Mouse (Mus musculus): ENCODE data around the gene Ddx6.
"Not testable (repeated sequence)": the region's sequence is repeated elsewhere in the genome, so short reads cannot be mapped to it uniquely, and the experiment has no call there.

Ddx6 gene

DNA sequence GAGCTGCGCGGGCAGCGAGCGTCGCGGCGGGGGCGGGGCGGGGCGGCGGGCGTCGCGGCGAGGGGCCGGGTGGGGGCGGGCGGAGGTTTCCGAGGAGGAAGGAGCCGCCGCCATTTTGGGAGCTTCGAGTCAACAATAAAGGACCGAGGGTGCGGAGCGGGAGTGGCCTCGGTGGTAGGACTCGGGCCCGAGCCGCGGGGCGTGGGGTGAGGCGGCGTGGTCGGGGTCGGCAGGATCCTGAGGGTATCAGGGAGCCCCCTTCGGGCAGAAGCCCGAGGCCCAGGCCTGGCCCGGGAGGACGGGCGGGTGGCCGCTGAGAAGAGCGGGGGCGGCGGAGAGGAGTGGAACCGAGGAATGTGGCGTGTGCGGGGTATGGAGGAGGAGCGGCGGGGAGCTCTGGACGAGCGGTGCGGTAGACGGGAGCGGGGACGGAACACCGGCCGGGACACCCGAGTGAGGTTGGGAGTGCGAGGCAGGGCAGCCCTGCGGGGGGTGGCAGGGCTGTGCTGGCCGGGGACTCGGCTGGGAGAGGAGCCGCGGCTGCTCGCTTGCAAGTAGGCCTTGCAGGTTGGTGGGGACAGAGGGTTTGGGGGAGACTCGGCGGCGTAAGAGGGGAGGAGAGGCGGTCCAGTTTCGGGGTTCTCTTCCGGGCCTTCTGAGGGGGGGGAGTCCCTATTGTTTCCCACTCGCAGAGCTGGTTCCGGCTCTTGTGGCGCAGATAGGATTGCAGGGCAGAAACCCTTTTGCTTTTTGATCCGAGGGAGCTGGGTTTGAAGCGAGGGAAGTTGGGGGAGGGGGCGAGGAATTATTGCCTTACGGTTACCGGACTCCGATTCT is at the start of gene Ddx6:
Gene Ddx6, plus strand, starts transcription at position 114 of the 837 bp plus-strand sequence.
- peak; percentile 80 for DNase-seq

DNA sequence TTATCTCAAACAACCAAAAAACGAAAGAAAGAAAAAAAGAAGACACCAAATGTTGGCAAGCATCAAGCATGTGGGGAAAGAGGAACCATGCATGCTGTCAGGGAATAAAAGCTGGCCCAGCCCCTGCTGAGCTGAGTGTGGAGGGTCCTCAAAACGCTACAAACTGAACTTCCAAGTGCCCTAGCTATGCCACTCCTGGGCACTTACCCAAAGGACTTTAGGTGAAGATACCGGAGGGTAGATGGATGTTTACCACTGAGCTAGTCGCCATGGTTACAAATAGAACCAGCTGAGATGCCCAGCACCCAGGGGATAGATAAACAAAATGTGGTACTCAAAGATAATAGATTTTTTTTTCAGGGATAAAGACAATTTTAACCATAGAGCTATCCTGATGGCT is 43.1 kb upstream of the Ddx6 start, which contains the start of gene Cxcr5:
Gene Cxcr5, minus strand, starts transcription at position 281 of the 400 bp plus-strand sequence.
- DNase-seq, result no peak

DNA sequence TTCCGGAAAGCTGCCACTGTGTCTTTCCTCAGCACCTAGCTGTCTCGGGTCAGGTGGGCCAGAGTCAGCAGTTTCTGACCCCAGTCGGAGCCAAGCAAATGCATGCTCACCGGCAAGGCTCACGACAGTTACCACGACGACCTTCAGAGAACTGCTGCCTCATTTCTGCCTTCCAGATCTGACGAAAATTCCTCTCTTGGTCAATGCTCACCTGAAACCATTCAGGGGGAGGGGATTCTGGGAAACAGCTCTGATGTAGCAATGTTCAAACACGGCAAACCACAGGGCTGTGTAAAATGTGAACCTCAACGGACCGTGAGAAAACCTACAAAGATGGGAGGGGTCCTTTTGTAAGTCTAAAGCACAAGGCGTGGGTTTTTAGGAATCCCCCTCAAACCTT is 41.8 kb upstream of the Ddx6 start:
- DNase-seq, result no peak

DNA sequence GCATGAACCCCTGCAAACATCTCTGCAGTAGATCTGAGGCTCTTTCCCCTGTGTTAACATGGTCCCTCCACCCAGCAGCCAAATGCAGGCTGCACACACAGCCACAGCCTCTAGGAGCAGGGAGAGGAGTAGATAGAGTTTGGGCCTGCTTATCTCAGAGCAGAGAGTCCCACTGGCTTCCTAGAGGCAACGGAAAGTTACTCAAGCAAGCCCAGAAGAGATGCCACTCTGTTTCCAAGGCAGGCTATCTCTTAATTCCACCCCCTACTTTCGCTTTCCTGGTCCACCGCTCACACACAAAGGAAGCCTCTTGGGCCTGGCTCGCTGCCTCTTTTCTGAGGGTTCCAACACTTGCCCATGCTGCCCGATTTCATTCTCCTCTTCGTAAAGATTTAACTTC is 39.3 kb upstream of the Ddx6 start:
- DNase-seq, result no peak

DNA sequence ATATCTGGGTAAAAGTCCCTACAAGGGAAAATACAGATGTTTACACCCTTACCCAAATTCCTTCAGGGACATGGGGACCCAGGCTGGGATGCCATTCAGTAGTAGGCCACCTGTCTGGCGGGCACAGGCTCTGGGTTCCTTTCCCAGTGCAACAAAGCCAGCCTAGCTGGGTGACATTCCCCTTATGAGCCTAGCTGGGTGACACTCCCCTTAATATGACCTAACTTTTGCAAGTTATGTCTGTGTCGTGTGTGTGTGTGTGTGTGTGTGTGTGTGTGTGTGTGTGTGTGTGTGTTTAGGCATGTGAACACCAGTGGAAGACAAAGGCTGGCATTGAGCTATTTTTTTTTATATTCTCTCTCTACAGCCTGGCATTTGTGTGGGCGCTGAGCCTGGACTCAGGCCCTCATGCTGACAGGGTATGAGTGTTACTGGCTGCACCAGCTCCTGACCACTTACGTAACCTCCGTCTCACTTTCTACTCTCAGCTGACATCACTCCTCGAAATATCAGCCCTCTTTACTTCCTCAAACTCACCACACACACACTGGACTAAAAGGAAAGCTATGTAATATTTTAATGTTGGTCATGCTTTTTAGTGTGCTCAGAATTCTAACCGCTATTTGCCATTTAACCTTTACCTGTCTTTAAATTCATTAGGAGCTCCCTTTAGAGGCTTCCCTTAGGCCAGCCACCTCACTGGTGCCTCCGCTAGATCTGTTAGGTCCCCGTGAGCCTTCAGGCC is 37.2 kb upstream of the Ddx6 start:
- DNase-seq, result peak; percentile 68

DNA sequence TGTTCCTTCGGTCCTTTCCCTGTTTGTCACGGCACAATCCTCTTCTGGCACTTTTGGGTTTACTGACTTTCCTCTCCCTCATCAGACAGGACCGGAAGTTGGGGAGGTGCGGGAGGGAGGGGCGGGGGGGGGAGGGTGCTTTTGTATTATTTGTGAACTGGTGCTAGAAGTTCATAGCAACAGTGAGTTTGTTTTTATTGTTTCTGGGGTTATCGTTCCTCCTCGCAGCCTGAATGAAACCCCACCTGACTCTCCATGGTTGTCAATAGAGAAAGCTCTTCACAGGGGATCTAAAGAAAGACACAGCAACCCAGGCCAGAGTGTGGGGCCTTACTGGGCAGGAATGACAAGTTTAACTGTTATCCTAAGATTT is 36.6 kb upstream of the Ddx6 start:
- no peak for DNase-seq

DNA sequence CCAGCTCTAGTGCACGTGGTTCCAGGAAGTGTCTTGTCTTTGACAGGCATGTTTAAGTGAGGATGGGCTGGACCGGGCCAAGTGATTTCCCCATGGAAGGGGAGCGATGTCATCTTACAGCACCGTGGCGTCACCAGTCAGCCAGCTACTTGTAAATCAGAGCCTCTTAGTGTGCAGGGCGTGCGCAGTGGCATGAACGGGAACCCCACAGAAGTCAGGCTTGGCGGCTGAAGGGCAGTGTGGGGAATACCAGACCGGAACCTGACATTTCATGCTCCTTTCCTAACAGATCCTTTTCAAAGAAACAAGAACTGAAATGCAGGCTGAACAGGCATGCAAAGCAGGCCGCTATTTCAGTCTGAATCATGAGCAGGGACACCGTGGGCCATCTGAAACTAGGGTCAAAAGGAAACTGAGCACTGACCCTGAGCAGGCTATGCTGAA is 33.7 kb upstream of the Ddx6 start:
- DNase-seq, result no peak

DNA sequence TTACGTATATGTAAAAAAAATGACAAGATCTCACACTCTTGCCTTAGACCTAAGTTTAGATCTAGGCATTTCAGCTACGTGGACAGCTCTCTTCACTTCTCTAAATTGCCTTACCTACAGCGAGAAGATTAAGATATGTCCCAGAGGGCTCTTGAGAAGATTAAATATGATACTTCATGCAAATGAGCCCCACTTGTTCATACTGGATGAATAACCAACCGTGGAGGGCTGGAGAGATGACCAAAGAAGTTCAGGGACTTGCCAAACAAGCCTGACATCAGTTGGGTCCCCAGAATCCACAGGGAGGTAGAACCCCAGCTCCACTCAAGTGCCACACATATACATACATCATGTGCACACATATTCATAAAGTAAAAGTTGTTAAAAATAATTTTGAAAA is 31.4 kb upstream of the Ddx6 start:
- no peak for DNase-seq

DNA sequence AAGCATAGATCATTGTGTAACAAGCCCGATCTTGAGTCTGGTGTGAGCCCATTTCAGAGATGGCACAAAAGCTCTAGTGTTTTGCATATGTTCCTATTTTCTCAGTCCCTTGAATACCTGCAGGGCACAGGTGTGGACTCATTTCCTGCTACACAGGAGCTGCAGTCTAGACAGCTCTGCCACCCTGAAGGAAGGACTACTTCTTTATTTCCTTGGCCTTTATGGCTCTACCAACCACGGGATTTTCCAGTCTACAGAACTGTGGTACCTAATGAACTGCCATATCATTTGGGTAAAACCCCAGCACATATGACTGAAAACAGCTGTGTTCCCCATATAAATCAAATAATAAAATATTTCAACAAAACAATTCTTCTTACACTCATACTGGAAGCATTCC is 29.6 kb upstream of the Ddx6 start:
- DNase-seq, result no peak

DNA sequence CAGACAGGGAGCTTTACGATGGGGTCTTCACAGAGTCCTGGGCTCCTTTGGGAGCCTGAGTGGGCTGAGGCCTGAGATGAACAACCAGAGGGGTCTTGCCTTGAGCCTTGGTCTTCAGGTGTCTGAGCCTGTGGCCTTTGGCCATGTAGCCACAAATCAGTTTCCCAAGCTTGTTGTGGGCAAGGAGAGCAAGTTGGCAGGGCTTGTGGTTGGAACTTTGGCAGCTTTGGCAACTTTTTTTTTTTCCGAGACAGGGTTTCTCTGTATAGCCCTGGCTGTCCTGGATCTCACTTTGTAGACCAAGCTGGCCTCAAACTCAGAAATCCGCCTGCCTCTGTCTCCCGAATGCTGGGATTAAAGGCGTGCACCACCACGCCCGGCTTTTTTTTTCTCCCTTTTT is 28.6 kb upstream of the Ddx6 start:
- DNase-seq, result not testable (repeated sequence)

DNA sequence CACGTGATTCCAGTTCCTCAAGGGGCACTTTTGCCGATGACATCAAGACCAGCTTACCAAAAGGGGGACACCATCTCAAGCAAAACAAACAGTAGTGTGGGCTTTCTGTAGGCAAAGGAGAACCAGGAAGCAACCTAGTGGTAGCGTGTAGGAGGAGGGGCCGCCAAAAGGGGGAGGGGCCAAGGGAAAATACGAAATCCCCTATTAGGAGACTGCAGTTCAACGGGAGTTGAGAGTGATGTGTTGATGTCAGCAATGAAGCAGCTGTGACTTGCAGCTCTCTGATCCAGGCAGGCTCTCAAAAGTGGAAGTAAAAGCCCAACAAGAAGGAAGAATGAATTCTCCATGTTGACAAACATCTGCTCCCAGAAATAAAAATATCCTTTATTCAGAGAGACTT is 25.3 kb upstream of the Ddx6 start:
- no peak for DNase-seq

DNA sequence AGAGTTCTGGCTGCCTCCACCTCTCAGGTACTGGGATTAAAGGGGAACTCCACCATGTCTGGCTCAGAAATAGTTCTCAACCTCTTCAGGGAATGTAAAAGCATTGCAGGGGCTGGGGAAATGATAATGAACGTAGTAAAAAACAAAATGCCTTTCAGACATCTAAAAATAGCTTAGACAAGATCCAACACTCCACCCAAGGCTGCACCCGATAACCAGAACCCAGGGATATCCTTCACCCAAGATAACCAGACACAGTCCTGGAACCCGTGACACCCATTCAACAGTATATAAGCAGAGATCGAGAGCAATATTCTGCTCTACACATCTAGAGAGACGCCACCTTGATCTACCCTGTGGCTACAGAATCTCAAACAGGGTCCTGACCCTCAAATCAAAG is 24.6 kb upstream of the Ddx6 start:
- no peak for DNase-seq

DNA sequence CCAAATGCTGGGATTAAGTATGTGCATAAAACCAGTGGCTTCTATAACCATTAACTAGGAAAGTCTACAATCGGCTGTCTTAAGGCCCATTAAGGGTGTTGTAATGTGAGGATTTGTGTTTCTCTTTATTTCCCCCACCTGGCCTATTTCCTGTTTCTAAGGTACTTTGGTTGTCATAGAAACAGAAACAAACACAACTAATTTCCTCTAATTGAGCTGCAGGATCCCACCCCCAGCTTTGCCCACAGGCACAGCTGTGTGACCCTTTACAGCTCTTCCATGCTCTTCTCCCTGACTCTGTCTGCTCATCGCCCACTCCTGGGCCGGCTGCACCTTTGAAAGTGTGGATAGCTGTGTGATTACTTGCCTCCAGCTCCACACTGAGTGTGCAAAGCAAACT is 23.3 kb upstream of the Ddx6 start:
- DNase-seq, result no peak

DNA sequence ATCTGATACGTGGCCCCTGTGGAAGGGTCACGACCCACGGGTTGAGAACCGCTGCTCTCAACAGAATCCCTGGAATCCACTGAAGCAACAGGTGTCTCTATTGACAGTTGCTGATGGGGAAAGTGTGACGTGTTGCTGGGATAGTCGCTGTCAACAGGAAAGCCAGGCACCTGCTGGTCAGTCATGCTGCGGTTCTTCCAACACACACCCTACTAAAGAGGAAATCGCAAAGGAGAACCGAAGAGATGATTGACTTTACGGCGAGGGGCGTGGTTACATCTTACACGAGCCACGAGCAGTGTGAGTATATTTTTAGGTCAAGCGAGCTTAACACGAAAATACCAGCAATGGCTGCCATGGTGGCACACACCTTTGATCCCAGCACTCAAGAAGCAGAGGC is 22.3 kb upstream of the Ddx6 start:
- DNase-seq, result no peak

DNA sequence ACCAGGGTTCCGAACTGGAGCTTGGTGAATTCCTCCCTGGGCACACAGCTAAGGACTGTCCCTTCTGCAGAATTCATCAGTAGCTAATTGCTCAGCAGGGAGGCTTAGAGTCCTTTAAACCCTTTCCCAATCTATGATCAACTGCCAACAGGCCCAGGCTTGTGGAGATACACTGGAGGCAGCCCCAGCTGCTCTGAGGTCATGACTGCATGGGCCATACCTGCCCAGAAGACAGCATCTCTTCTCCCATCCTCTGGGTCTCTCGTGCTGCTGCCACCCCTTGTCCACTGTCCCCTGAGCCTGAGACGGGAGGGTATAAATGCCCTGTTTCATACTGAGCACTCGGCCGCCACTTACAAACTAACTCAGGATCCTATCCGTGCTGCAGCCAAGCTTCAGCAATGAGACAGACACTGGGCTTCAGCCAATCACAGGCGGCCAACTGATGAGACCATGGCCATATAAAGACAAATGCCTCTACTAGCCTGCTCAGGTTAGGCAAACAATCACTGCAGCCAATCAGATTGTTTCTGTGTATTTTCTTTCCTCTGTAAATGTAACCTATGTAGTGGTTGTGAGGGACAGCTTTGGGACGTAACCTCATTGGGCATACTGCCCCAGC is 17.9 kb upstream of the Ddx6 start:
- no peak for DNase-seq

DNA sequence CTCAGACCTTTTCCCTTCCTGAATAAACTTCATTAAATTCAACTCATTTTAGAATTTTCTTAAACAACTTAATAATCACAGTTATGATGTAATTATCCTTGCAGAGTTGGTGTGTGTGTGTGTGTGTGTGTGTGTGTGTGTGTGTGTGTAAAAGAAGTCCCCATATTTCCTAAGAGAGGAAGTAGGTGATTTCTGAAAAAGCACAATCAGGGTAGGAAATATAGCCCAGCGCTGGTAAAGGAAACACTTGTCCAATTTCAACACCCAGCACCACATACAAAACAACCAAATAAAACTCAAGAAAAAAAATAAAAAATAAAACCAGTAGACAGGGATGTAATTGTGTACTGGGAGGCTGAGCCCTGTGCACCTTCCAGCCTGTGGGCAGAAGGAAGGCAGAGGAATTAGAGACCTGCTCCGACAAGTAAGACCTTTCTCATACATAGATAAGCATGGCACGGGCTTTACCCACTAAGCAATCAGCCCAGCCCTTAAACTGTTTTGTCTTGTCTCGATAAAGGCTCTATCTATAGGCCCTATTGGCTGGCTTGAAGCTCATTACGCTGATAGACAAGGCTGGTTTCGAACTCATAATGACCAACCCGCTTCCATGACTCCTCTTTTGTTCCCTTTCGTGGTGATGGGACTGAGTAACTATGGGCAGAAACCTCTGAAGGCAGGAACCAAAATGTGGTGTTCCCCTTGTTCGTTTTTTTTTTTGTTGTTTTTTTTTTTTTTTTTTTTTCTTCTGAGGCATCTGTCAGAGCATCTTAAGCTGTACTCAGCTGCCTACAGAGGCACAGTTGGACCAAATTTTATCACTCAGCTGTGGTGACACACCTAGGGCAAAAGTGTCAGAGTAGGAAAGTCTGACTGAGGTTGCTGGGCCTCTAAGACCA is 17.2 kb upstream of the Ddx6 start:
- no peak for DNase-seq

DNA sequence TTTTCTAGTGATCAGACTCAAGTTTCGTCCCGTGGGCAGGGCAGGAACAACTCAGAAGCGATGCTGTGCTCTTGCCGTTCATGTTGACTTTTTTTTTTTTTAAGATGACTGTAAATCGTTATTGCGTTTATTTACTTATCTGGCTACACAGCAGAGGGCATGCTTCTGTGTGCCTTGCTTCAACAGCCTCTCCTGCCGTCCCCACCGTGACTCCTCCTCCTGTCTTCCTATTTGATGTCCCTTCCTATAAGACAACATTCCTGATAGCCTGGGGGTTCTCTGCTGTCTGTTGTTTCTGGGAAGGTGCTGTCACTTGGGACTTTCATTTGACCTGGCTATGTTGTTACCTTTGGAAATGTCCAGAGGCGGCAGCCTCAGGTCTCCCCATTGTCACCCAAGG is 16.1 kb upstream of the Ddx6 start:
- no peak for DNase-seq

DNA sequence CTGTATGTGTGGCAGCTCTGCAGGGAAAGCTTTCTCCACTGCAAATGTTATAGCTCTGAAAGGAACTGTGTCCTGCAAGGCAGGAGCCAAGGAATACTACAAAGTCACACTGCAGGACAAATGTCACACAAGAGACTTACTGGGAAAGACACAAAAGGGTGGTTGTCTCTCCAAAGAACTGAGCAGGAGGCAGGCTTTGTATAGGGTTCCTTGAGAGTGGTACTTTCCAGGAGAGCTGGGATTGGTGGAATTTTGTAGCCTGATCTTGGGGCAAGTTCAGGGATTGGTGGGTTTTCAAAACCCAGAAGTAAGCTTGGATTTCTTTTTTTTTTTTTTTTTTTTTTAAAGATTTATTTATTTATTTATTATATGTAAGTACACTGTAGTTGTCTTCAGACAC is 15.6 kb upstream of the Ddx6 start:
- DNase-seq, result no peak

DNA sequence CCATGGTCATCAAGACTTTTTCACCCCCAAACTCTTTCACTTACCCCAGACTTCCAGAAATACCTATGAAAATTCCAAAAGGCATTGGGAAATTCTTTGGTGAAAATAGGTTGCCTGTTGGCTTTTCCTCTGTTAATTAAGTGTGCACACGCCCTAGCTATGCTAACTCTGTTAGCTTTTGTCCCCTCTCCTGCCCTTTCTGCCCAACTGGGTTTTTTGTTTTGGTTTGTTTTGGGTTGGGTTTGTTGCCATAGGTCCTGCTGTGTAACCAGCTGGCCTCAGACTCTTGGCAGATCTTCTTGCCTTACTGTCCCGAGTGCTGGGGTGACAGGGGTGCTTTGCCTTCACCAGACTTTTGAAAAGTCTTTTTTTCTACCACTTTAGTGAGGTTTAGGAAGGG is 13.7 kb upstream of the Ddx6 start:
- DNase-seq, result peak; percentile 89

DNA sequence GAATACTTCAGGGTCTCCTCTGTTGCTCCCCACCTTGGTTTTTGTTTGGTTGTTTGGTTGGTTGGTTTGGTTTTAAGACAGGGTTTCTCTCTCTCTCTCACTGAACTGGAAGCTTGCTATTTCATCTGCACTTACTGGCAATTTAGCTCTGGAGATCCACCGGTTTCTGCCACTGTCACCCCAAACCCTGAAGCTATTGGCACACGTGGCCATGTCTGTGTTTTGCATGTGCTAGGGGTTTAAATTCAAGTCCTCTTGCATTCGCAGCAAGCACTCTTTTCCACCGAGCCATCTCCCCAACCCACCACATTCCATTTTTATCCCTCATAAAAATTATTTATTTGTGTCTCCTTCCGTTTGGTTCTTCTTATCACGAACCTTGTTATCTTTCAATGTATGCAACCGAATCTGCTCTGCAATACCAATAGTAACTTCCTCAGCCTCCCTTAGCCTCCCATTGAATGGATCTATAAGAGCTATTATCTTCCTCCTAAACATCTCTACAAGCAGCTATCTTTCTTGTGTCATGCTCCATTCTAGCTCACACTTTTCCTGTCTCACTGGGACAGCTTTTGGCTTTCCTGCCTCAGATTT is 13.0 kb upstream of the Ddx6 start:
- no peak for DNase-seq

DNA sequence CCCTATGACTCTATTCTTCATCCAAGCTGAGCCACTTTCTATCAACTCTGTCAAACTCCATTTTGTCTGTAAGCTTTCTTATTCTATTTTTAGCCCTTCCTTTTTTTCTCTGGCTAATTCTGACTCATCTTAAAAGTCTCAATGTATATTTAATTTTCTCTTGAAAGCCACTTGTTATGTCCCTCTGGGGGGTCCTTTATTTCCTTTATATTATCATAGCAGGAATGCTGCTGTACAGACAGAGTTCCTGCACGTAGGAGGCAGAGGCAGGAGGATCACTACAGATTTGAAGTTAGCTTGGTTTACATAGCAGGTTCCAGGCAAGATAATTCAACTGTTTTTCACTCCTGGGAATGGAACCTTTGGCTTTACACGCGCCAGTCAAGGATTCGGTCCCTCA is 11.5 kb upstream of the Ddx6 start:
- no peak for DNase-seq

DNA sequence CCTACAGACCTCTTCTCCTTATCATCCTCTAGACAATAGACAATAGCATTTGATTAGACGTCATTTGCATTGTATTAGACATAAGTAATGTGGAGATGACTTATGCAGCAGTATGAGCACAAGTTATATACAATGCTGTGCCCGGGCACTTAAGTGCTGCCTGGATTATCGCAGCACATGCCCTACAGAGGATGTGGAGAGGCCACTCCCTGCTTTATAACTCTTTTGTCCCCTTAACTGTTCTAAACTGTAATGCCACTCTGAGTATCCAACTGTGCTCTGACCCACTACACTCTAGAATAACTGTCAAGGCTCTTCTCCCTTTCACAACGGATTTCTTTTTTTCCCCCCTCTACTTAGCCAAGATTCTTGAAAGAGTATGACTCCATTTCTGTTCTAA is 10.8 kb upstream of the Ddx6 start:
- DNase-seq, result no peak
